Comparison of ENCODE assay signal across 19 mouse cellular contexts in the genomic region with DNA sequence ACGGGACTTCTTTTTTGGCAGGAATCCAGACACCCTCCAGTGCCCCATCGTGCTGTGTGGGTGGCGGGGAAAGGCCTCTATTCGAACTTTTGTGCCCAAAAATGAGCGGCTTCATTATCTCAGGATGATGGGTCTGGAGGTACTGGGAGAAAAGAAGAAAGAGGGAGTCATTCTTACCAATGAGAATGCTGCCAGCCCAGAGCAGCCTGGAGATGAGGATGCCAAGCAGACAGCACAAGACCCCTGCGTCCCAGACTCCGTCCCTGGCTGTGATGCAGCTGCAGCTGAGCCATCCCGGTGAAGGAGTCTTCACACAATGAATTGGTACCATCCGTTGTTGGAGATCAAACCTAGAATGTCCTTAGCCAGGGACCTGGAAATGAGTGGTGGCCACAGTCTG.
"Had no signal": no experiment of that assay in that cellular context is flagged by ENCODE, and none has a peak within 500 bp of the region (broad histone marks: within the 10 kb centered on the region; RNA-seq: fewer than 3 reads in every experiment).

No protein-coding gene starts in this region.

- H3K4me3 ChIP-seq: liver, embryonic 15.5 days; lung, embryonic 15.5 days; megakaryocyte, embryonic 14.5 days; midbrain, embryonic 13.5 days; midbrain, embryonic 15.5 days; neural tube, embryonic 12.5 days; stomach, embryonic 15.5 days had no signal

- ATAC-seq: liver, postnatal 0 days; lung, postnatal 0 days; midbrain, embryonic 13.5 days; midbrain, embryonic 15.5 days had no signal

- H3K9me3 ChIP-seq: liver, embryonic 15.5 days; lung, embryonic 15.5 days; megakaryocyte, embryonic 14.5 days; midbrain, embryonic 13.5 days; midbrain, embryonic 15.5 days; neural tube, embryonic 12.5 days; stomach, embryonic 15.5 days had no signal

- H3K9ac ChIP-seq: liver, embryonic 15.5 days; liver, postnatal 0 days; lung, embryonic 15.5 days; midbrain, embryonic 13.5 days; midbrain, embryonic 15.5 days; neural tube, embryonic 12.5 days; stomach, embryonic 15.5 days had no signal

- DNase-seq: liver, postnatal 0 days; lung, adult 2 months; lung, postnatal 14 days; lung, postnatal 36 days; right cerebral cortex, postnatal 14 days; thymus, adult 2 months; thymus, postnatal 25 days; thymus, postnatal 4 days had no signal

- H3K27me3 ChIP-seq: liver, embryonic 15.5 days; lung, embryonic 15.5 days; megakaryocyte, embryonic 14.5 days; midbrain, embryonic 13.5 days; midbrain, embryonic 15.5 days; neural tube, embryonic 12.5 days; stomach, embryonic 15.5 days had no signal

- H3K4me2 ChIP-seq: liver, embryonic 15.5 days; lung, embryonic 15.5 days; midbrain, embryonic 11.5 days; midbrain, embryonic 13.5 days; midbrain, embryonic 15.5 days; neural tube, embryonic 12.5 days; stomach, embryonic 15.5 days had no signal

- H3K27ac ChIP-seq: liver, embryonic 15.5 days; lung, embryonic 15.5 days; macrophage; midbrain, embryonic 13.5 days; midbrain, embryonic 15.5 days; neural tube, embryonic 12.5 days; stomach, embryonic 15.5 days; stomach, postnatal 0 days had no signal

- H3K4me1 ChIP-seq: lung, embryonic 15.5 days; midbrain, embryonic 13.5 days; midbrain, embryonic 15.5 days; neural tube, embryonic 12.5 days; stomach, embryonic 15.5 days had no signal
